Mouse (Mus musculus) gastrocnemius, postnatal 14 days (tissue): ENCODE measurements around the gene Sox4. TPM values are rescaled to one million over a fixed set of nuclear protein-coding genes. Genes with fewer than 3 reads are reported as not detected.
A peak's percentile ranks its signal among the peaks of the same experiment; 100 is the strongest.

Source experiments
- DNase-seq: peaks from one replicate; pipeline ENCODE4 v3.0.0; 2021; ENCODE audit warnings: mixed read lengths
- intact Hi-C: fragments of 180-260 bp; cut with DNase I; formaldehyde crosslinking; loops from one replicate; pipeline ENCODE4 v1.15.1; 2025; ENCODE audit warnings: low total_unique reads
- total RNA-seq, 2 experiments: library from RNA; stranded (reverse); gene quantifications; 2 replicates each; pipeline ENCODE4 v1.2.3; 2021

Gene Sox4
- total RNA-seq, 2 experiments from 2014 or later = 12.0 to 22.4 TPM

GRCm38 (mm10) chr13:28949279-28949915 lies 4.1 kb downstream of the Sox4 start:
- DNase-seq = no peak
- intact Hi-C loops = no loop called here

DNA sequence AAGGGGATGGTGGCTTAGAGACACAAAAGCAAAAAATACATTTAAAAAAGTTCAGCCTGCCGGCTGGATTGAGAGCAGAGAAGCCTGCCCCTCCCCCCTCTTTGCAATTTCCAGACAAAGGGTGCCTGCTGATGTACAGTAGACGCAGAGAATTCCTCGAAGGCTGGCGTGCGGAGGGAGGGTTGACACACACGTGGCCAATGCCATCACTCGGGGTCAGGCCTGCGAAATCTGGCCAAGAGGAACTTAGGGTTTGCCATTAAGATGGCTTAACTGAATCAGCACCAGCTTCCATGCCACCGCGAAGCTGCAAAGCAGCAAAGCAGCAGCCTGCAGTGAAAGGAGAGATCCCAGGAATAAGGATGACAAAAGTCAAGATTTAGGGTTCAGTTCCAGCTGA lies 5.0 kb downstream of the Sox4 start:
- peak; percentile 22 for DNase-seq
- intact Hi-C loops = no loop called here

- intact Hi-C loops = no loop called here
- DNase-seq = no peak
These were observed 5.6 kb downstream of the Sox4 start for GRCm38 (mm10) chr13:28947740-28948441.

- intact Hi-C loops = no loop called here
- DNase-seq = no peak
These were observed 6.9 kb downstream of the Sox4 start for GRCm38 (mm10) chr13:28946565-28947135.

- no peak for DNase-seq
- intact Hi-C loops = no loop called here
These were observed 7.8 kb downstream of the Sox4 start for GRCm38 (mm10) chr13:28945681-28946080.

DNA sequence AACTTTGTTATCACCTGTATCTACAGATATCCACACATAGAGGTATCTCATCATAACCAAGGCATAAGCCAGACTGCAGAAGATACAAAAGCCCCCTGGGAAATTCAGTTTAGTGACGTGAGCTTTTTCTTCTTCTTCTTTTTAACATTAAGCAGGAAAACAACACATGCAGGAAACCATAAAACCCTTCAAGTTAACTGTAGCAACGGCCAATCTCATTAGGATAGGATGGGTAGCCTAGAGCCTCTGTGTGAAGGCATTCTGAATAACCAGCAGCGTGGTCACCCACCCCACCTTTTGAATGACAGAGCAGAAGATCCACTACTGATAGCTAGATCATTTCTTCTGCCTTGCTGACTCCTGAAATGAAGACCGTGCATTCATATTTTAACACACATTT lies 10.6 kb downstream of the Sox4 start:
- DNase-seq = no peak
- intact Hi-C loops = no loop called here

- intact Hi-C loops = no loop called here
- DNase-seq = no peak
These were observed 11.4 kb downstream of the Sox4 start for GRCm38 (mm10) chr13:28941983-28942630.

- intact Hi-C loops = no loop called here
- peak; percentile 58 for DNase-seq
These were observed 20.1 kb downstream of the Sox4 start for GRCm38 (mm10) chr13:28933375-28933774.

GRCm38 (mm10) chr13:28931776-28932175 lies 21.7 kb downstream of the Sox4 start:
- DNase-seq = no peak
- intact Hi-C loops = no loop called here

GRCm38 (mm10) chr13:28931266-28931665 lies 22.2 kb downstream of the Sox4 start:
- peak; percentile 35 for DNase-seq
- intact Hi-C loops = no loop called here

- intact Hi-C loops = no loop called here
- DNase-seq = no peak
These were observed 23.1 kb downstream of the Sox4 start for GRCm38 (mm10) chr13:28930364-28930763.

DNA sequence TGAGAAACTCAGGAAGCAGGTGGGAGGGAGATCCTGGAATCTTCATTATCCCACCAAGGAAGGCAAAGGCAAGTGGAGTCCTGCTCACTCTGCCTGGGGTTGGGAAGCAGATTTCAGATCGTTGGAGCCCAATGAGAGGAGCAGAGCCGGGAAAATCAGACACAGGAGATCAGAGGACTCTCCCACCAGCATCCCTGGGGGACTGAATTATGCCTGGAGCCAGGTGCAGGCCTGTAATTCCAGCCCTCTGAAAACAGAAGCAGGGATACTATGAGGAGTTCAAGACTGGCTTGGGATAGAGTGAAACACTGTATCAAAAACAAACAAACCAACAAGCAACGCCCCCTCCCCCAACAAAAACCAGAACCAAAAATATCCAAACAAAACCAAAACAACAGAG lies 23.6 kb downstream of the Sox4 start:
- intact Hi-C loops = no loop called here

DNA sequence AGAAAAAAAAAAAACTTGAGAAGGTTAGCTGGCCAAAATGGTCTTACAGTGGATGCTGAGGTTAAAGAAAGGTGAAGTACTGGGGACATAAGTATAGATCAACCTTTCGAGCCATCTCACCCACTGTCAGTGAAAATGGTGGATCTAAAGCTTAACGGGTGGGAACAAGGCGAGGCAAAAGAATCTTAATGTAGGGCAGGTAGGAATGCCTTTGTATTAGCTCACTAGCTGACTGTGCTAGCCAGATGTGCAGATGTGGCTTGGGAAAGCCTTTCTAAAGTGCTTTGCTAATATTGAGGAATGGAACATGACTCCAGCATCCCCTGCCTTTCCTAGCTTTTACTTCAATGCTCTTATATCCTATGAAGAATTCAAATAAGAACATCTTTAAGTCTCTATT lies 30.4 kb downstream of the Sox4 start:
- intact Hi-C loops = no loop called here

More for the DNA sequence above, 23.6 kb downstream of the Sox4 start:
- DNase-seq = no peak

GRCm38 (mm10) chr13:28917379-28918250 lies 35.9 kb downstream of the Sox4 start:
- intact Hi-C loops = no loop called here
- no peak for DNase-seq

More for the DNA sequence above, 30.4 kb downstream of the Sox4 start:
- DNase-seq = no peak

GRCm38 (mm10) chr13:28913656-28914055 lies 39.9 kb downstream of the Sox4 start:
- no peak for DNase-seq
- intact Hi-C loops = no loop called here

- intact Hi-C loops = no loop called here
- no peak for DNase-seq
These were observed 46.5 kb downstream of the Sox4 start for GRCm38 (mm10) chr13:28906981-28907380.
